Mouse (Mus musculus): Measurements from ENCODE around the gene Alpl.

- no peak for TF ChIP-seq EP300 (IDR thresholded peaks at IDR 0.05; ENCODE audit: low read depth)
- no peak for TF ChIP-seq CTCF (IDR thresholded peaks at IDR 0.05; ENCODE audit: low read depth)
Measured at GRCm38 (mm10) chr4:137703077-137703476, 93.1 kb downstream of the Alpl start.

All from liver, embryonic 14.5 days (tissue).